Mouse (Mus musculus) c-Kit-positive CD71-positive TER-119-negative erythroid progenitor cells, embryonic 14.5 days (primary cell): Measurements from ENCODE around the gene Sorcs3.

ENCODE experiments used
- DNase-seq: peaks from one replicate; pipeline ENCODE4 v3.0.0-alpha.2; 2013; ENCODE audit warnings: low read depth

The Sorcs3 gene

DNA sequence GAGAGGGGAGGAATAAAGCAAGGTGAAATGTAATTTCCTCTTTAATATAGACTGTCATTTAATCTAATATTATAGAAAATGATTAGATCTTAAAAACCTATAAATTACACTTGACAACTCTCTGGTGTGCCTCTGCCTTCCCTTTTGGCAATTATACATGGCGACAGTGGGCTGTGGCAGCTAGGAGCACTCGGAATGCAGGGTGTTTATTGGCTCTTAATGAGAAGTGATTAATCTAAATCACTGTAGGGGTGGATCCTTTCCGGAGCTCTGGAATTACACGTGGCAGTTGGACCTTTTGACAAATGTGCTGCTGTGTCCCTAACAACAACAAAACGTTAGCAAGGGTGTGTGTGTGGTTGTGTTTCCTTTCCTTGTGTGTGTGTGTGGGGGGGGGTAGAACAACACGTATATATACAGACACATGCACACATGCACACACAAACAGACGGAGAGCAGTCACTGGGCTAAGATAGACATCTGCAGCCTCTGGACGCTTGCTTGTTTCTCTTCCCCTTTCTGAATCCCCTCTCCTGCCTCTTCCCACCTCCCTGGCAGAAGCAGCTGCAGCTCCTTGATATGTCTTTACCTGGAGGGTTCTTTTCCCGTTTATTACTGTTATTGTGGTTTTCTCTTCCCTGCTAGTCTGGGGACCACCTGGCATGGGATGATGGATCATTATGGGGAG, 318.8 kb downstream of the Sorcs3 start:
- DNase-seq, result no peak

DNA sequence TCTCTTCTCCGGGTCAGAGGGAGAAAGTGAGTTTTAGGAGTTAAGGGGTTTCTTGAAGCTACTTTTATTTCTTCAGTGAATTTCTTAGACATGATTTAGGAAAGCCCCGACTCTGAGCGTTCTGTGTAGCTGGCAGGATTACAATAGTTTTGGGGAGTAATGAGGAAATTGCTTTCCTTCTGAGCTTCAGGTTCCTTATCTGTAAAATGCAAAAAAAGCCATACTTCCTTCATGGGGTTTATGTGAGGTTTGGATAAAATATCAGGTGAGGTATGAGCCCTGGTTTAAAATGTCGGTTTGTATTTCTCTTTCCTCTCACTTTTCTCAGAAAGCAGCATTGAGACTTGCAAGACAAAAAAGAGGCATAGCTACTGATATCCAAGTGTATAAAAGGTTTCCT, 327.8 kb downstream of the Sorcs3 start:
- DNase-seq, result no peak

DNA sequence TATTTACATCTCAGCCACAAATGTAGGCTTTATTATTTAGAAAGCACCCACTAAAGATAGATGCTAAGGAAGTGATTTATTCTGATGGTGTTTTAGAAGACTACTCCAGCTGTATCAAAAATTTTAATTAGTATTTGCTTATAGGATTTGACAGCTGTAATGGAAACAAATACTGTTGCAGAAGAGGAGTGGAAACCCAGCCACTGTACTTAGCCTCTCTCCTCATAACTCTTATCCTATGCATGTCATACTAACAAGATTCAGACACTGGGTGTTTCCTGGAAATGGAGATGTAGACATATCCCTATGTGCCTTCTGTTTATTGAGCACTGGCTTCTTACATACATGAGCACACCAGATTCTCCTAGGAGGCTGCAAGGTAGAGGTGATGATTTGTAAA, 338.5 kb downstream of the Sorcs3 start:
- no peak for DNase-seq

DNA sequence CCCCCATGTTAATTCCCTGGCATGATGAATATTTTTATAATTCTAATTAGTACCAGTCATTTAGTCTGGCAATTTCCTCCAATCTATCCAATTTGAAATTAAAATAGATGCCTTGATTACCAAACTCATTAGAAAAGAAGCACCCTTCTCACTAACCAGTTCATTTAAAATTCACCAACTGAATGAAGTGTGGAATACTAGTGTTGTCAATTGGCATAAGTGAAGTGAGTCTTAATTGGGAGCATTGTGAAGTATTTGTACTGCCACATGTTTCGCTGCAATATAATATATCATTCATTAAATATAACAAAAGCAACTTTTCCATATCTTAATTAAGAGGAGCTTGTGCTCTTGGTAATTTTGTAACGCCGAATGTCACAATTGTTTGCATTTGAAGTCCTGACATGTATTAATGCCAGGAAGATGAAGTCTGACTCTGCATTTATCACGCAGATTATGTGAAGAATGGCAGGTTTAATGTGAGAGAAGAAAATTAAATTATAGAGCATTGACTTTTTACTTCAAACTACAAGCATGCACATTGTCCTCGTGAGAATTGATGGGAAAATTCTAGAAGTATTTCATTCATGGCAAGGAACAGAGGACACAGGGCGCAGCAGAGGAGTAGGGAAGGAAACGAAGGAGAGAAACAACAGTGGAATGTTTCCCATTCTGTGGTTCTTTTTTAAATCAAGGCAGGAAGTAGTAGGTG, 339.8 kb downstream of the Sorcs3 start:
- DNase-seq, result no peak

DNA sequence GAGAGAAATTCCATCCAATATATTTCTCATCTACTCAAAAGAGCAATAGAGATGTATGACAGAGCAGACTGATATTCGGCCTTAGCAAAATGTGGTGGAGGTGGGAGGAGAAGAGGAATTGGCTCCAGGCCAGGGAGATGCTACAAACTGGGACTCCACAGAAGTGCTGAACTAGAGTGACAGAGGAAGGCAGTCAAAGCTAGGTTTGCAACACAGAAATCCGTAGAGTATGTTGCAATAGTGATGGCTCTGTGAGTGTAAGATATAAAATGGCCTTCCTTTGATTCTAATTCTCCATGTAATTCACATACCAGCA, 340.3 kb downstream of the Sorcs3 start:
- DNase-seq, result no peak

DNA sequence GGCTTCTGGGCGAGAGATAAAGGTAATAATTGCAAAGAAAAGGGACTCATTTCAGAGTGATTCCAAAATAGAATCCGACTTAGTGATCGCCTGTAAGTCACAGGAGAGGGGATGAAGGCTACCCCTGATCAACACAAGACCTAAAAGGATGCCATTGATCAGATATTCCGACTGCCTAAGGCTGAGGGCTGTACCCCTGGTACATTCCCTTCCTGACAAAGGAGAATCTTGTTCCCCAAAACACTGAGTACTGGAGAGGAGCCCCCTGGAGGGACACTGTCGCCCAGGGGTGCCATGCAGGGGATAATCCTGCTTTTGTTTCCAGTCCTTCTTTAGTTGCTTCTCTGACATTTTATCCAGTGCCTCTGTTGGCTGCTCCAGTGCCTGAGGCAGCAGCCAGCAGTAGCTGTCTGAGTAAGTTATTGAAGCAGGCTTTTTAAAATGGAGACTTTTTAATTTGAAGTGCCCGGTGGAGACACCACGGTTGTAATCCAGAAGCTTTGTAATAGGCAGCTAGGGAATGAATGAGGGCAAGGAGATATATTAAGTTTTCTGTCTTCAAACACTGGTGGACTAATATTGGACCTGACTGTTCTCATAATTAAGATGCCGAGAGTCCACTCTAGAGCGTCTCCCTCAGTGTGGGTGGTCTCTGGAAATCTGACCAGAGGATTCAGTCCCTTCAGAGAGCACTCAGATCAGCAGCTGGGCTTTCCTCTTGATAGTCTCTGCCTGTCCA, 342.5 kb downstream of the Sorcs3 start:
- DNase-seq, result no peak

DNA sequence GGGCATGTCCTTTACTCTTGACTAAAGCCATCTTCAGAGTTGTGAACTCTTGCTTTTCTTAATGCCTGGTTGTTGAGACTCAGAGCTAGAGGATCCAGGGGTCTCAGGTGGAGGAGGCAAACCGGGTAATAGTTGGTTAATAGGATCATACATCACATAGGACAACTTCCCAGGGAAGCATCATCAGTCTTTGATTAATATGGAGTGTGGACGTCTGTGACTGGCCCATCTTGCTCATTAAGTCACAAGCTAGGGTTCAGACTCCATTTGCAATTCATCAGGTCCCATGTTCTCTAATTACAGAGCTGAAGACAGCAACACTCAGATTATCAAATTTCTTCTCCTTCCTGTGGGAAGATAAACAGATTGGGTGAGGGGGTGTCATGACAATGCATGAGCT, 353.6 kb downstream of the Sorcs3 start:
- no peak for DNase-seq

DNA sequence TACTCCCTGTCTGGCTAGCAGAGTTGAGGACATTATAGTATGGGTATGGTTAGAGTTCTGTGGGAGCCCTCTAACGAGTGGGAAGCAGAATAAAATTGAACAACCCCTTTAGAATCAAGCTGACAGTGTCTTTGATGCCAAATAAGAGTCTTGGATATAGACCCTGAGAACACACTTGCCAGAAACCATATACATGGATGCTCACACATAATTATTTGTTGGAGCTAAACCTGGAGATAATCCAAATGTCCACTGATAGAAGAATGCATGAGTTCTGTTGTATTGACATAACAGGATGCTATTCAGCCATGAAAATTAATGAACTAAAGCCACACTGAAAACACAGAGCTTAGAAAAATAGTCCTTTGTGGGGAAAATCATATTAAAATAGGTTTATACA, 369.9 kb downstream of the Sorcs3 start:
- no peak for DNase-seq

DNA sequence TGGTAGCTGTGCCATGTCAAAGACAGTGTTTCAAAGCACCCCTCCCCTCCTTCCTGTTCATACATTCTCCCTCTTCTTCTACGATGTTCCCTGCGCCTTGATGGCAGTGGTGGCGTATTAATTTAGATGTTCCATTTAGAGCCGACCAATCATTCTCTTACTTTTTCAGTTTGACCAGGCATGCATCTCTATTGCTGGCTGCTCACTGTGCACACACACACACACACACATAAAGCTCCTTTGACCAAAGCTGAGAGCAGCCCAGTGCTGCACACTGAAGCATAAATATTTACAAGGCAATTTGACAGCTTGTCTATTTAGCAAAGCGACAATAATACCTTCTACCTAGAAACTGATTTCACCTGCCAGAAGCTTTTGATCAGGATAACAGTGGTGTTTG, 371.3 kb downstream of the Sorcs3 start:
- DNase-seq, result no peak

DNA sequence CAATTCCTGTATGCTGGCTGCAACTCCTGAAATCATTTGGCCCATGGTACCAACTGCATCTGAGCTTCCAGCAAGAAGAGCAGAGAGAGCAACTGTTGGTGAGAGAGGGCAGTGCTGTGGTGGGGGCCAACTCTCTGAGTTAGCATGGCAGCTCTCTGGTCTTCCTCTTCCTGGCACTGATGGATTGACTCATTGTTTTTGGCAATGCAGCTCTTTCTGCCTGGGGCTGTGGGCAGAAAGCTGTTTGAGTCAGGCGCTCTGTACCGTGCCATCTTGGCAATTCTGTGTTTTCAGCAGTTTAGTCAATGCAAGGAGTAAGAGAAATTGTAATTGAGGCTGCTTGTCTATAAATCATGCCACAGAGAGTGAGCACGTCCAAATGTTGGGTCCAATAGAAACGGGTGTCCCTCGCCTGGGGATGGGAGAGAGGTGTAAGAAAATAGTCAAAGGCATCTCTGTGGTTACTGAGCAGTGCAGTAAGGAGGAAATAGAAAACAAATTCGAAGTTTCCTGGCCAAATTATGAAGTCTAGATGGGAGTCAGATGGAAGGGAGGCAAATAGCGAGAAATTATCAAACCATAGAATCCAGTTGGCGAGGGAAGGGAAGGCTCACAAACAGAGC, 379.2 kb downstream of the Sorcs3 start:
- no peak for DNase-seq

DNA sequence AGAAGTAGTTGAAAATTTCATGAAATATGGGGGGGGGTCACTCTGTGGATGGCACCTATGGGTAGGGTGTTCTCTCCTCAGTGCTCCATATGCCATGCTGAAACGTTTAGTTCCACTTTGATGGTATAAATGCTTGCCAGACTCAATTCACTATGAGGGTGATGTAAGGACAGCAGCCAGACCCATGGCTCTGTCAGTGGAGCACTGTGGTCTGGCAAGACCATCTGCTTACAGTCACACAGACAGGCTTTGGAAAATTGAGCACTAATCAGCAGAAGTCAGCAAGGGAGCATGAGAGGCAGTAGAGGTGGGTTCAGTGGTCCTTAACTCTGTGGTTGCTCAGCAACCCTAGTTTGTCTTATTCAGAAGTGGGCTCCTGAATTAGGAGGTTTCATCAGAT, 411.1 kb downstream of the Sorcs3 start:
- no peak for DNase-seq

DNA sequence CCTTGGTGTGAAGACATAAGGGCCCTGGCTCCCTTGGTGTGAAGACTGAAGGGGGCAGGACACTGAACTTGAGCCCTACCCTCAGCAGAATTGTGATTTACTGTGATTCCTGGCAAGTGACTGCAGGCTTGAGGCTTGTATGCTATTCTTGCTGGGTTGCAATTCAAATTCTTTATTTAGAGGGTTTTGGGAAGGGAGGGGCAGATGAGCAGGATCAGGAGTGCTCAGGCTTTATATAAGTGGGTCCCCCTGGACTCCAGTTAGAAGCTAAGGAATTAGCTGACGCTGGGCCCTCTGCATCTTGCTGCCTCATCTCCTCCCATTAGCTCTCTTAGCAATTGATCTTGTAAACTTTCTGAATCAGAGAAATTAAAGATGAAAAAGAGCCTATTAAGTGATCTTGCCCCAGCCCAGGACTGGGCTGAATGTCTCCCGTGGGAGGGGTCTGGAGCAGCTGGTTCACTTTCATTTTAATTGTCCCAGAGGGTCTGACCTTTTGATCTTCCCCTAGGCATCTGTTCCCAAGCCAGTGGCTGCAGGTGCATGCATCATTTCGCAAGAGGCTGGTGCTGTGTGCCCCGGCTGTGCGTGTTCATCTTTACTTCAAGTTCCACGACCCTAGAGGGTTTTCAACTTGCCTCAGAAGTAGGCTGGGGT, 425.0 kb downstream of the Sorcs3 start:
- DNase-seq, result no peak

DNA sequence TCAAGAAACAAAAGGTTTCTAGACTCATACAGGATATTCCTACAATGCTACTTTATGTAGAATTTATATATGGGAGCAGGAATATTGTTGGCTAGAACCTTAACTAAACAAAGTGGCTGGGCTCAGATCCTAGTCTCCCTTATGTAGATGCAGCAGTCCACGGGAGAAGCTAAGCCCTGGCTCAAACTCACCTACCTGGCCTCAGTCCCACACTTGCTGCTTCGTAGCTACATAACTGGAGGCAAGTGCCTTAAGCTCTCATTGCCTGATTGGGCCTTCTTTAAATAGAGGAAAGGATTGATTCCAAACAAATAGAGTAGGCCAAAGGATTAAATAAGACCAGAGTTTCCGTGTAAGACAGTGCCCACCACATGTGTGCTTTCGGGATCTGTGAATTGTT, 436.7 kb downstream of the Sorcs3 start:
- DNase-seq, result no peak

DNA sequence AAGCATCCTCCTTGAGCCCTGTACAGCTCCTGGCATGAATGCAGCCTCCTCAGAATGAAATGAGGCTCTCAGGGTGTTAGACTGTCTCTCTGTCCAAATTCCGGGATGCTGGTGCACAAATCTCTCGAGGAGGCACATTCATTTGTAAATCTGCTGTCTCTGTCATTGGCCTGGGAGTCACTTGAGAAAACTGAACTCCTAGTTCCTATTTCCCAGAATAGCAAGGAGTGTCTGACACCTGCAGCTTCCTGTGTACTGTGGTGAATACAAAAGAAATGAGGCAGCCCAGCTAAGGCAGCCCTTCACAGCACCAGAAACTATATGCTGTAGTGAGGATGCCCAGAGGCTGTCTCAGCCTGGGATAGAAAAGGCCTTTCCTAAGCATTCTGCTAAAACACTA, 444.1 kb downstream of the Sorcs3 start:
- no peak for DNase-seq

DNA sequence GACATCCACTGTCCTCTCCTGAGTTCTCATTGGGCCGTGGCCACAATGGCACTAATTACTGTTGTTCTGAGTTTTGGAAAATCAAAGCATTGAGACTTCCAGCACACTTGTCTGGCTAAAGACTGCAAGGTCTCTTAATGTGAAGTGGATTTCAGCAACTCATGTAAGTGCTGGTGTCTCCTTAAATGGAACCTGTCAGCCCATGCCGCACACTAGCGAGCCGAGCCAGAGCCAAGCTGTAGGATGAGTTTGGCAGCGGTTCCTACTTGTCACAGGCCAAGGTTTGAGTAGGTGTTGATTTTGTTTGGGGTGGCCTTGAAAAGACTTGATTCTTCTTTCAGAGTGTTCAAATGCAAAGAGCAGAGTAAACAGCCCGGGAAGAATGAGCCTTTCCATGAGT, 445.8 kb downstream of the Sorcs3 start:
- no peak for DNase-seq

DNA sequence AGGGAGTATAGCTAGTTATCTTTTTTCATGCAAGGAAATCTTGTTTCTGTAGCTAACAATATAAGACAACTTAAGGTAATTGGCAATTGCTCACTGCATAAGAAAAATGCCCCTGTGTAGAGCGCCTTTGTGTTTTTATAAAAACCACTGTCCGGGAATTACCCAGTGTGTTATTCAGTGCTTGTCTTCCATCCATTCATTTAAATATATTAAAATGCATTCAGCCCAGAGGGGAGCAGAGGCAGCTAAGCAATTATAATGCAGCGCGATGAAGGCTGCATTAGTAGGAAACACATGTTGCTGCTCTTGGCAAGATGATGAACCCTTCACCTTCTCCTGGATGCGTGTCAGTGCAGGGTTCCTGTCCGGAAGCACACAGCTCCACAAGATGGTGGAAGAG, 454.4 kb downstream of the Sorcs3 start:
- DNase-seq, result no peak

DNA sequence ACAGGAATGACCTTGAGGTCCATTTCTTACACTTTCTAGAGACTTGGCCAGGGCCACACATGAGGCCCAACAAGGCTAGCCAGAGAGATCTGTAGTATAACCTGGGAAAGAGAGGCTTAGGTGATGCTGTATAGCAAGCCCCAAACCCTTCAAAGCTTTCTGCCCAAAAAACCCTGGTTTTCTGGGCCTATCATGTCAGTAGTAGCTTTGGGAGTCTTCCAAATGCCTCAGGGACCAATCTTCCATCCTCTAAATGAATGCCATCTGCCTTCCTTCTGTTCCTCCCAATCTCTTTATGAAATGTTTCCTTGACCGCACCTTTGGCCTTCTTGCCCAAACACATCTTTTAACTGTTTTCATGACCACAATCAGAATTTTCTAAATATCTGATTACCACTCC, 474.1 kb downstream of the Sorcs3 start:
- DNase-seq, result no peak

DNA sequence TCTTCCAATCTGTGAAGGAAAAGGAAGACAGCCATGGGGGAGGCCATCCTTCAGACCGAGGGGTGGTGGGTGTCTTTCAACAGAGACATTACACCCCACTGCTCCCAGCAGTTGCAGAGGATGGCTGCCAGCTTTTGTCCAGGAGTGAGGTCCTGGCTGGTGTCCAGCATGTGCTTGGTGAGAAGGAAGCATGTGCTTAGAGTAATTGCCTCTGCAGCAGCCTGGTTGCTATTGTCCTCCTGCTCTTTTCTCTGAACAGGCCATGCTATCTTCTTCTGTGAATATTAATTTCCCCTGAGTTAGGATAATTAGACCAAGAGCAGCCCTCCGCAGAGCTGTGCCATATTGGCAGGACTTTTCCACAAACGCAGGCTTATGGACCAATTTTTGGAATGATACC, 476.7 kb downstream of the Sorcs3 start:
- DNase-seq, result no peak

DNA sequence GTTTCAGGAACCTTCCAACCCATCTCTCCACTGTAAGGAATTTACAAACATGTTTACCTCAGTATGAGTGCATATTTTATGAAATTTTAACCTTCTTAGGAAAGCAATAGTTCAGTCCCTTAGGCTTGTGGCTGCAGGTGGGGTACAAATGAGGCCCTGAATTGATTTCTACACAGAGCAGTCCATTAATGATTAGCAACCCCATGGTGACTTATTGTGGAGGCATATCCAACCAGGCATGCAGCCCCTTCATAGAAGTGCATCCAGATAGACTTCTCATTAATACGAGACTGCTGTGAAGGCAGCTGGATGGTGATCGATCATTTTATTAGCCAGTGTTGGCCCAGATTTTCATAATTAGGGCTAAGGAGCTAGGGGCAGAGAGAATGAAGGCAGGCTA, 480.5 kb downstream of the Sorcs3 start:
- DNase-seq, result no peak

DNA sequence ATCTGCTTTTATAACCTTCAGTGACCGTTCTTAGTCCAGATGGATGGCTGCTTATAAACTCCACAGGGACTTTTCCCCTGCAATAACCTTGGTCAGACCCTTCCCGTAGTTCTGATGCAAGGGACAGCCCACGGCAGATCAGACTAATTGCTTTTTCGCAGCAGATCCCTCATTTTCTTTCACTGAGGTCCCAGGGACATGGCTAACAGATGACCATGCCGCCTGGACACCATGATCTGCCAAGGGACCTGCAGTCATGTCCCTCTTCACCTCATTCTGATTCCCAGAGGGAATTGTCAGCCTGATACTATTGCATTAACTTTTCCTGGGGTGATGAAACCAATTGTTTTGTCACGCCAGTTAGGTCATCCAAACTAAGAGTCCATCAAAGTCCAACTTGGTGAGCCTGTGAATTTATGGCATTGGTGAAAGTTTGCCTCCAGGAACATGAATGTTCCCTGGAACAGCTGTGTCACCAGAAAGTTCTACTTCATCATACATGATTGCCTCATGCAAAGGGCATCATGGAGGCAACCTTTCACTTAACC, 494.4 kb downstream of the Sorcs3 start:
- DNase-seq, result no peak

DNA sequence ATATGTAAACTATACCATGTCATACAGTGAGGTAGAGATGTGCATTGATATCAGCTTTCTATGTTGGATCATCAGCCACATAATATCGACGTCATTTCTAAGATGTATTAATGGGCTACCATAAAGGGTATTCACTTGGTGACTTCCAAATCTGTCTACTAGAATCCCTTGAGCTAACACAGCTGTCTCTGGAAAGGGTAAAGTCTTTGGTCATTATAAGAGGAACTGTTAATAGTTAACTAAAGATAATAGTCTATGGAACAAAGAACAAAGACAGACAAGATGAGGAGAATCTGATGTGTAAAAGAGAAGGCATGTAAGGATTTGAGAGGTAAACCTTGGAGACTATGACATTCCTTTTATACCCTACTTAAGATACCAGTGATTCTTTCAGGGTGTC, 497.9 kb downstream of the Sorcs3 start:
- no peak for DNase-seq

DNA sequence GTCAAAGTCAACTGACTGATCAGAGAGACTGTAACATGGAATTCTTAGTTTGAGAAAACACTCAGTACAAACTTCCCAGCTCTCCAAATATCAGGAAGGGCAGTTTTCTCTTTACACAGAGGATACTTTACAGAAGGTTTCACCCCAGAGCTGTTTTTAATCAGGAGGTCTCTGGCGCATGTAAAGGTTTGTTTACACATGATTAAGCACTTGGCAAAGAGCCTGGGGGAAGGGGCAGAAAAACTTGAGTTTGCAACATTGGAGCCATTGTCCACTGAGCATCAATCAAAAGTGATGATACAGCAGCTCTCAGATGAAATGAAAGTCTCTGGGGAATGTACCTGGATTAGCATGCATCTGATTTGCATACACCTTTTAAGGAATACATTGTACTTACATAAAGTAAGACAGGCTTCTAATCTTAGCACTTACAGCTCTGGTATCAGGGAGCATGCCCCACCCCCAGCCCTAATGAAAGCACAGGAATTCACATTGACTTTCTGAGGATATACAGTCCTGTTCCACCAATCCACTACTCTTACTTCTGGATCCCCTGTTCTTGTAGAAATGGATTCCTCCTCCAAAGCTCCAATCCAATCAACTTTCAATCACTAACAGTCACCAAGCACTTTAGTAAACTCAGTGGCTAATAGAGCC, 500.6 kb downstream of the Sorcs3 start:
- DNase-seq, result no peak
